Mouse (Mus musculus): ENCODE results near the gene Tom1l2.

Tom1l2 gene

DNA sequence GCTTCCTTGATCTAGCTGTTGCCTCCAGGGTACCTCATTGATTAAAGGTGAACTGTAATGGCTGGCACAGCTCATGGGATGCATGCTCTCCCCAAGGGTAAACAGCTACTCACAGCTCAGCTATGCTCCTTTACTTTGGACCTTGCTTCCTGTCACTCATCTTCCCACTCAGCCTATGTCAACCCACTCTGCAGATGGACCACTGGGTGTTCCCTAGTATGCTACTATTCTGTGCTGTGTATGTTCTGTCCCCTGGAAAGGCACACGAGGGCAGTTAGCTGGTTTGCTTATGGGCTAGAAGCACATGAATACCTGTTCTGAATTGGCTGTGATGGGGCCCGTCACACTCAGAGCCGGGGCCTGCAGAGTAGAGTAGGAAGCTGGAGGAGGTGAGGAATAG lies 92.0 kb downstream of the Tom1l2 start:
- no peak for DNase-seq

DNA sequence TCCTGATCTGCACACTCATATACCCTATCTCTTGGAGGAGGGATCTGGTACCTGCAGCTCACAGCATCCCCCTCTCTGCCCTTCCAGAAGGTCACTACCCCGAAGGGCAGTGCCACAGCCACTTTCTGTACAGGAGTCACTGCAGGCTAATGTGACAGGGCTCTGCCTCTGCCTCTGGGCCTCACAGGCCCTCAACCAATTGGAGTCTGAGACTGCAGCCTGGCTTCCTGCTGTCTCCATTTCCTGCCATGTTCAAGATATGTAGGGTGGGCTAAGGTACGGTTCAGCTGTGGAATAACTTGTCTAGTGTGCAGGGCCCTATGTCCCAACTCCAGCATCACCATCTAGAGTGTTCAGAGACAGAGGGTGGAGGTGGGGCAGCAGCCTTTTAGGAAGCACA lies 95.0 kb downstream of the Tom1l2 start:
- DNase-seq = no peak

DNA sequence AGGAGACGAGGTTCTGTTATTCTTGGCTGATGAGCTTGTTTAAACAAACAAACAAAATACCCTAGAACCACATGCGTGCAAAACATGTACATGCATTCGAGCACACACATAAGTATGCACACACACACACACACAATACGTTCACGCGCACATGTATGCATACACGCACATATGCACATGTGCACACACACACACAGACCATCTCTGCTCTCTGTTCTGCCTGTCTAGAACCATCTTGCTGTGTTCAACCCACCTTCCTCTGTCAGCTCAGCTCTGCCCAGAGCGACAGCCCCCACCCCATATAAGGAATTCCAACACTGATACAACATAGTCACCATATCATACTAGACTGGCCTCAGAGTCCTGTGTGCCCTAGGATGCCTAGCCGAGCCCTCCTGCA lies 96.0 kb downstream of the Tom1l2 start:
- DNase-seq = no peak

DNA sequence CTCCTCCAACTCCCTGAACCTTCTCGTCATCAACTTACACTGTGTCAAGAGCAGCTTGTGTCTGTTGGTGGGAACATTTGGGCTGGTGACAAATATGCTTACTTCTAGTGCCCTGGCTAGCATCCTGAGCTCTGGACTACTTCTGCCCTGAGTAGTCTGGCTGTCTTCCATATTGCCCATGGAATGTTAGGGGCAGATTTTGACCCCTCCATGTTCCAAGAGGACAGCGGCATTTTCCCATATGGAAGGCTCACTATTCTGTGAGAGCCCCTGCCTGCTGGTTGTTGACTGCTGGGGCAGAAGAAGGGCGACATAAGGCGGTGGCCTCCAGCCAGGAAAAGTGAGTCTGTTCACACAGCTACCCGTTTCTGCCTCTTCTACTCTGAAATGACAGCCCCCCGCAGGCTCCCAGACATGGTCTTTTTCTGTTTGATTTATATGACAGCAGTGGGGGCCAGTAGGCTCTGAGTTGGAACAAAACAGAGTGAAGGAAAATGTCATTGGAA lies 96.5 kb downstream of the Tom1l2 start:
- peak; percentile 43 to 44 for DNase-seq

DNA sequence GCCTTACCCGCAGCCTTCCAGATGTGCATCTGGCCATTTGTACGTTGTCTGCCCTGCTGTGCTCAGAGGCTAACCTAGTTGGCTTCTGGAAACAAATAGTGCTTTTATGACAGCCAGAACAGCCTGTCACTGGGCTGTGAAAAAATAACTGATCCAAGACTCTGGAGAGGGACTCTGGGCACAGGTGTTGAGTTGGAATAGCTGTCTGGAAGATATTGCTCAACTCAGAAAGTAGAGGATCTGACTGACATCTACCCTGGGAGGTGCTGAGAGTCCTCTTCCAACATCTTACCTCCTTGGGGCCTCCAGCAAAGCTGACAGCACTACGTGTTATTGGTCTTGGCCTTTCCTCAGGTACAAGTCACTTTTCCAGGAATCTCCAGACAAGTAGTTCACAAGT lies 97.1 kb downstream of the Tom1l2 start:
- DNase-seq = no peak

DNA sequence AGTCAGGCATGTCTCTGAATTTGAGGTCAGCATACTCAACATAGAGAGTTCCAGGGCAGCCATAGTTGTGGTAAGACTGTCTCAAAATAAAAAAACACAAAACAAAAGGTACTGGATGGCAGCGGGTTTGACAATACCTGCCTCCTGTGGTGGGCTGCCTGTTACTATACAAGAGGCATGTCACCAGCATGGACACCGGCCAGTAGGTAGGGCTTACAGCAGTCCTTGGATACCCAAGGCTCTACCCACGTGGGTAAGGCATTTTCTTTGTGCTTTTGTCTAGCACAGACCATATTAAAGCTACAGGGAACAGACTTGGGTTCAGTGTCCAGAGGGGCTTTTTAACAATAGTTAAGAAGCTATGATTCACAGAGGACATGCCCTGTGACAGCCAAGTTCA lies 97.5 kb downstream of the Tom1l2 start:
- no peak for DNase-seq

DNA sequence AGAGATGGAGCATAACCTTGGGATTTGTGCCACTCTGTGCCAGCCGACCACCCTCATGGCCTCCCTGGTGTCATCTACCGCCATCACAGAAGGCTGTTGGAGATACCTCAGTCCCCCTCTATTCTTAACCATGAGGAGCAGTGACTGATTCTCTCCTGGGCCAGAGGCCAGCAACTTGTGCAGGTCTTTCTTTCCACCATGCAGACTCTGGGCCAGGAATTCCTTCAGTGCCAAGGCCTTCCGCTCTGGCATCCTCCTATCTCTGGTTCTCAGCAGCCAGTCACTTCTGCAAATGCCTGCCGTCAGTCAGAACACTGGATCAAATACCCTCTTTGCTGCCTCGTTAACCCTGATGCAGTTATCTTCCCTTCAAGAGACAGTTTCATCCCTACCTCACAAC lies 98.4 kb downstream of the Tom1l2 start:
- no peak for DNase-seq

DNA sequence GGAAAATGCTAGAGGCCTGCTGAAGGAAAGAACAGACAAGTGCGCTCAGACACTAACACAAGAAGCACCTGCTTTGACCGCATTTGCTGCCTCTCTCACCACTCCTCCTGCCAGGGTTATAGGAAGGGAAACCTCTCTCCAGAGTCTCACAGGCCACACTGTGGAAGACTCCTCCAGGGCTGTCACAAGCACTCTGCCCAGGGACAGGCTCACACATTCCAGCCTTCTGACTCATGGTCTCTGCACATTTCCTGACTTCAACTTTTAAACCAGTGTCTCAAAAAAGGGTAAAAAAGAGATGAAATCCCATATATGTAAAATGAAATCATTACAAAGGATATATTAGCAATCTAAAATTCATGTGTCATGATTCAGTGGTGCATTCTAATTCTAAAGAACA lies 99.2 kb downstream of the Tom1l2 start:
- DNase-seq = no peak

DNA sequence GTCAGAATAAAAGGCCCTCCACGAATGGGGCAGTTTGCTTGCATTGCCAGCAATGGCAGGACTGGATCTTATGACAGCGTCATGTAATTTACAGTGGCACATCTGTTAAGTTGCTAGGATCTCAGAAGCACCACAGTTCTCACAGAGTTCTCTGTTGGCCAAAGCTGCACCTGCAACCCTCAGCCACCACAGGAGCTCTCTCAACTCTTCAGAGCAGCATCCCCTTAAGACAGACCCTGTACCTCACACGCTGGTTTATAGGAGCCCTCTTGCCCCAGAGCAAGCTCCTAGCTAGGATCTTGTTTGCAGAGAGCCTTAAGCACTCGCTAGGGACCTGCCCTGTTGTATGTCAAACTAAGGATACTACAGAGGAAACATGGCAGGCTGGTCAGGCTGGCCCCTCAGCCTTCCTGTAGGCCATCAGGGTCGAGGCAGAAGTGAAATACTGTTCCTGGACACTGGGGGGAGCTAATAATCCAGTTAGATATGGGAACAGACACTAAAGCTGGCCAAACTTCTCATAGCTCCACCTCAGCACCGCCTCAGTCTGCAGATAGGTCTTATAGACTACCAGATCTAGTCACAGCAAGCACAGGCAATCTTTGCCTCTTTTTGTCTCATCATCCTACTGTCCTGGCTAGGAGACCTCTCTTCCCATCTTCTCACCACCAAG lies 101.6 kb downstream of the Tom1l2 start:
- DNase-seq = peak; percentile 59 to 68

DNA sequence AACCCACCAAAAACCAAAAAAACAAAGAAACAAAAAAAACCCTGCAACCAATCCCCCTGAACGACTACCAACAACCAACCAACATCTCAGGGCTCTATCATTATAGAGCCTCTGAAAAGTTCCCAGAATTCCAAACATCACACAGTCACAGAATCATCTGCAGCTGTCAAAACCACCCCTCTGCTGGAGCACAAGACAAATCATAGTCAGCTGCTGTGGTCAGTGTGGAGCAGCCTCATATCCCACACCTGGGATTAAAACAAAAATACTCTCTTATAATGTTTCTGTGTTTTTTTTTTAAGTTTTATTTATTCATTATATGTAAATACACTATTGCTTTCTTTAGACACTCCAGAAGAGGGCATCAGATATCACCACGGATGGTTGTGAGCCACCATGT lies 102.8 kb downstream of the Tom1l2 start:
- DNase-seq = no peak

DNA sequence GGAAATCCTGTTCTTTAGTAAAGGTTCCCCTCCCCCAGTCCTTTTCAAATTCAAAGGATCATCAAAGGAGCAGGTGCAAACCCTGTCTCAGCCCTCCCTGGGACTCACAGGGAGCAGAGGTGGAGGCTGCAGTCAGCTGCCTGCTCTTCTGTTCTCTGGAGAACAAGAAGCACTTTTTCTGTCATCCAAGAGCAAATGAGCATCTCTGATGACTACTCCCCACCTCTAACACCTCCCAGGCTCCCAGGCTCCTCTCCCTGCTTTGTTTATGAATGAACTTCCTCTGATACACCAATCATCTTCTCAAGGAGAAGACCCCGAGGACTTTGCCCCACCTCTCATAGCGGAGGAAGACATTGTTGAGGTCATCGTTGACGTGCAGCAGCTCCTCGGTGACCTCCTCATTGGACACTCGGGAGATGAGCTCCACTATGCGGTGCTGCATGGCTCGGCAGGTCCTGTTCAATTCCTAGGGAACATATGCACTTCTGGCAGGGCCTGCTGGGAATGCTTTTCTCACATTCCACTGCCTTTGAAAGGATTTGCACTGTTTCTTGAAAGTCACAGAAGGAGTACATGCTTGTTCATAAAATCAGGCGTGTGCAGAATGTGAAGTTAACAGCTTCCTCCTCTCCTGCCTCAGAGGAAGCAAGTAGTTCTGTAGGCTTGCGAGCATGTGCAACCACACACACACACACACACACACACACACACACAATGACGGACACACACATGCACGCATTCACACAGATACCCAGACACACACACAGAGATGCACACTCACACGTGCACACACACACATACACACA lies 103.9 kb downstream of the Tom1l2 start:
- DNase-seq = no peak

DNA sequence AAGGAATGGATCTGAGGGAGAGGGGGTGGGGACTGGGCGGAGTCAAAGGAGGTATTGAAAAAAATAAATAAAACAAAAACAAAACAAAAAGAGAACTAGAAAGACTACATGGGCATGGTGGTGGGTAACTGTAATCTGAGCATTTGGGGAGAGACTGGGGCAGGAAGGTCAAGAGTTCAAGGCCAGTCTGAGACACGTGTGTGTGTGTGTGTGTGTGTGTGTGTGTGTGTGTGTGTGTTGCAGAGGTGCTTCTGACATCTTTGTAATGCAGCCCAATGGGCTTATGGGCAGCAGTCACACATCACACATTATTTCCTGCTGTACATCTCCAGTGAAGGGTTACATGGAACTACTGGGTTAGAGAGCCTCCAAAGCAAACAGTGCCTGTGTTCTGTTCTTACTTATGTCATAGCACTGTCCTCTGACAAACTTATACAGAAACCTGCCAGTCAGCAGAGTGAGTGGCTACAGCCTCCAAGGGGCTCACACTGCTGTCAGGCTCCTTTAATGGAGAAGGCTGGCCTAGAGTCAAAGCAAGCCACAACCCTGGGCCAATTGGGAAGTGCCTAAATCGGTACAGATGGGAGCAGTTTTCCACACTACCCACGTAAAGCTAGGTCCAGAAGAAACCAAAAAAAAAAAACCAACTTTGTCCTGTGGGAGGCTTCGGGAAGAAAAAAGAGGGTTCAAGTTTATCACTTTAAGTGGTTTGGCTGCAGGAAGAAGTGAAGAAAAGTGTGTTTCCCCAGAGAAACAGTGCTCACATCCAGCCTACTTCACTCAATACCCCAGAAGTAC lies 104.8 kb downstream of the Tom1l2 start:
- no peak for DNase-seq

DNA sequence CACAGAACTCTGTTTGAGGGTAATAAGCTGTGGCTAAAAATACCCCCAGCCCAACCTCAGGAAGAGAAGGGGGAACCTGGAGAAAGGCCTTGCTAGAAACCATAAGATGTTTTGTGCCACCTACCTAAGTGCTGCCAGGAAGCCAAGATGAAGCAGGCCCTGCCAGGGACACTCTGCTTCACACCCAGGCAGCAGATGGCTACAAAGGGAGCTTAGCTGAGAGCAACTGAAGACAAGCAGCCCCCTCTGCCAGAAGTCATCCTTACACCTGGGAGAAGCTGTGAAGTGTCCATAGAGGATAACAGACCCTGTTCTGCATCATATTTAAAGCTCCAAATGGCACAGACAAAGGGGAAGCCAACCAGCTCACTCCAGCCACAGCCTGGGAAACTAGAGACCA lies 106.6 kb downstream of the Tom1l2 start:
- DNase-seq = no peak

DNA sequence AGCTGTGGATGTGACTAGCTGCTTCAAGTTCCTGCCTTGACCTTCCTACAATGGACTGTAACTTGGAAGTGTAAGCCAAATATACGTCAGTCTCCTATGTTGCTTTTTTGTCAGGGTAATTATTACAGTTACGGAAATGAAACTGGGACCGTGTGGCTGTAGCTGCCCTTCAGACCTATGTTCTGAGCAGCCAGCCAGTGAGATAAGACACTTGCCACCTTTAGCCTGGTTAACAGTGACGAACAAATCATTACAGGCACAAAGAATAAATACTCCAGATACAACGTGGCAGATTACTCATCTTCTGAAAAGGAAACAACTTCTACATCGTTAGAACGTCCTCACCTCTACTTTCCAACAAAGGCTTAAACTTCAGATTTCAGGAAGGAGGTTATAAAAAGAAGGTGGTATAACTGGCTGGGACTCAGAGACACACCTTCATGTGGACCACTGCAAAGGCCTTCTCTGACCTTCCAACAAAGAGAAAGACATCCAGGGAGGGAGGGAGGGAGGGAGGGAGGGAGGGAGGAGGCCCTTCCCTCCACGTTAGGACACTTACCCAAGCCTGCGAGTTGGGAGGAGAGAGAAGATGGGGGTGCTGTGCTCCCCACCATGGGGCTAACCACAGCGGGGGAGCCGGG lies 108.1 kb downstream of the Tom1l2 start:
- no peak for DNase-seq

DNA sequence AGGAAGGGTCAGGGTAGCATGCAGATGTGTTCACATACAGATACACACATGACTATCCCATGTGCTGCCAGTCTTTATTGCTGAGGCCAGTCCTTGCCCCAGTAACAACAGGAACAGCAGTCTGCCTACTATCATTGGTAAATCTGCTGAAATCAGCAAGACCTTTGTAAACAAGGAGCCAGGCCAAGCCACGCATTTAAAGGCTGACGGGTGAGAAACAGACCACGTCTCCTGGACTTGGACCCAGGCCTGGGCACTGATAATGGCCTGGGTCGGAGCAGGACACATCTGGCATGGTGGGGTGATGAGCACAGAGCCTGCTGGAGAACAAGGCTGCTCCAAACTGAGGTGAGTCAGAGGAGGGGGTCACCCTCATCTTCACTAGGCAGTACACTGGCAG lies 112.2 kb downstream of the Tom1l2 start:
- DNase-seq = no peak

DNA sequence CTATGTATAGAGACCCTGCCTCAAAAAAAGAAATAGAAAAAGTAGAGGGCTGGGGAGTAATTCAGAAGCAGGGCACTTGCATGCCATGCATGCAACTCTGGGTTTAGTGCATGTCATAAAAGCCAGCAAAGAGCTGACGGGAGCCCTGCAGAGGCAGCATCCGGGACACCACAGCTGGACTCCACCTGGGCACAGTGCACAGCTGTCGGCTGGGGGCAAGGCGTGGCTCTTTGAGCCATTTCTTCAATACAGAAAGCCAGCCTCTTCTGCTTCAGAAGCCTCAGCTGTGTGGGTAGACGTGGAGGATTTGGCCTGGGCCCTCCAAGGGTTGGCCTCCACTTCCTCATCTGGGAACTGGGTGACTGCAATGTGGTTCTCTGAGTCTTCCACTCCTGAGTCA lies 117.4 kb downstream of the Tom1l2 start:
- no peak for DNase-seq

DNA sequence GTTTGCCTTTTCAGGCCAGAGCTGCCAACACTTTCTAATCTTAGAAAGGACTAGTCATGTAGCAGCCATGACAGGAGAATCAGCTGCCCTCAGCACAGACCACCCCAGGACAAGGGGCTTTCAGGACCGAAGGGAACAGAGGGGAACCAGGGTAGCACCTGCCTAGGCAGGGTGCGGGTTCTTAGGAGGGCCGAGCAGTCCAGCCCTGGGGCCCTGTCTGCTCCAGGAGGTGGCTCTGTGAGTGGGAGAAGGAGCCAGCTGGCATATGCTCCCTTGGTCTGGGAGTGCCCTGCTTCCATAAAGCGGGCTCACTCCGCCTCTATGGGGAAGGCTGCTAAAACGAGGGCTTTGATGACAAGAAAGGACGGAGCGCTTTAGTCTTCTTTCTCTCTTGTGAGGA lies 119.5 kb downstream of the Tom1l2 start:
- no peak for DNase-seq

DNA sequence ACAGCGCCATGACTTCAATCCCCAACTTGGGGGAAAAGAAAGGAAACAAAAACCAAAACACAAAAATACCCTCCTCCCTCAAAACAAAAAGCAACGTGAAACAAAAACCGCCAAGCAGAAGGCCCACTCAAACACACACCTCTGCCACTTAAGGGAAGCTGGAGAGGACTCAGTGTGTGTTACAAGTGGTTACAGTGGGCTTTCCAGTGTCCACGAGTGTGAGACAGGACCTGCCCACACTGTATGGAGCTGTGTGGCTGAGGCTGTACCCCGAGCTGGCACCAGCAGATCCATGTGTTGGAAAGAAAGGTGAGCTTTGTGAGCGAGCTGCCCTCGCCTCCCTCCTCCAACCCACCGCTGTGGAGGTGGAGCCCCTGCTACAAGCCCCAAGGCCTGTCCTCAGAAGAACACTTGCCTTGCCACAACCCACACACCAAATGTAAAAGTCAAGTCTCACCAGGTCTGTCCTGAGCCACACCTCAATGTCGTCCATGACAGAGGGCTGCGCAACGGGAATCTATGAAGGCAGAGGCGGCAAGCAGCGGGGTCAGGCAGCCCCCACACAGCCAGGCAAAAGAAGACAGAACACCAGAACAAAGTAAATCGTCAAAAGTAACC lies 120.2 kb downstream of the Tom1l2 start:
- DNase-seq = no peak

DNA sequence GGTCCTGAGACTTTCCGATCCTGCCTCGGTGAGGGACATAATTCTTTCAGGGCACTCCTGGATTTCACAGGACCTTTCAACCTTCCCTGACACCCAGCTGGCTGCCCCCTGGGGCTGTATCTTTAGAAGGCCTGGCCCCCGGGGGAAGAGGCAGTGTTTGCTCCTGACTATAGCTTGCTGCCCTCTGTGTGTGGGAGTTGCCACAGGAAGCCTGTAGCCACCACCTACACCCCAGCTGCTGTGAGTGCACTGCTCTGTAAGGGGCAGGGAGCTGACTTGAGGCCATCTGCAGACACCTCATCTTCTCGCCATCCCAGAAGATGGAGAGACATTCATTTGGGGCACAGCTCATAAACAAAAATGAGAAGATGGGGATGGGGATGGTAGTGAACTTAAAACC lies 120.8 kb downstream of the Tom1l2 start:
- no peak for DNase-seq

DNA sequence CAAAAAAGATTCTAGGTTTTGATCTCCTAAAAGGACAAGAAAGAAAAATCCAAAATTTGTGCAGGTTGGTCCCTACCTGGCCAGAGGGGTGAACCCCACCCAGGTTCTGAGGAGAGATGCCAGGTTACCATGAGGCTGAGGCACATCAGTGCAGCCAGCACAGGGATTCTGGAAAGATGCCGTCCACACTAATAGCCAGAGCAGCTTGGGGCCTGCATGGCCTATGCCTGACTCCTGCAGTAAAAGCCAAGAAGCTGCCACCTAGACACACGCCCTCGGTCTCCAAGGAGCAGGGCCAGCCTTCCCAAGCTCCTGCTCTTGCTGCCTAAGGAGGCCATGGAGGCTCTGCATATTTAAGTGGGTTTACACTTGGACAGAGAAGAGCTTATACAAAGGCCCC lies 121.4 kb downstream of the Tom1l2 start:
- no peak for DNase-seq

DNA sequence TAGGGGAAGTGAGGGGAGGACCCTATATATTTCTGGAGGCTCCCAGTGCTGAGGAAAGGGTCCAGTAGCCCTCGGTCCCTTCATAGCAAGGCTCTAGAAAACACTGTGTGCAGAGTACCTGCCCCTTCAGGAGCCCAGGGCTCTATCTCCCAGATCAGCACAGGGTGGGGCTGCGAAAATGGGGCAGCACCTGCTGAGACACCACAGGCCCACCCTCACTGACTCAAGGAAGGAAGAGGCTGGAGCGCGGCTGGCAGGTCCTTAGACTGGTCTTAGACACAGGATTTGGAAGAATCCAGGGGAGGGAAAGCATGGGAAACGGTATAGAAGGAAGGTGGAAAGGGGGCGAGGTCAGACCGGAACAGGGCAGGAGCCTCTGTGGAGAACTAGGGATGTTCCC lies 122.2 kb downstream of the Tom1l2 start:
- DNase-seq = no peak

DNA sequence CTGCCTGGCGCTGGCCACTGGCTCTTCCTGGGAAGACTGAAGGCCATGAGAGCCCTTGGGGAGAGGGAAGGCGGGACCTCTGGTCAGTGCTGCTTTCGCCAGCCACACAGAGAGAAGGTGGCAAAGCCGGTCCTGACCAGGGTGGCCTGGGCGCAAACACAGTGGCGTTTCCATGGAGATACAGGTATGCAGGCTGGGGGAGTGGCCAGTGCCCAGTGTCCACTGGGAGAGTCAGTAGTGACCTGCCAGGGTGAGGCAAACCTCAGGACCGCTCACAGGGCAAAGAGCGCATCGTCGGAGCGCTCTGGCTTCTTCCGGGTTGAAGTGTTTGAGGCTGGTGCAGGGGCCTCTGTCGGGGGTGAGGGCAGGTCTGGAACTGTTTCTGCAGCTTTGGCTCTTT lies 122.9 kb downstream of the Tom1l2 start:
- DNase-seq = peak; percentile 49 to 69

DNA sequence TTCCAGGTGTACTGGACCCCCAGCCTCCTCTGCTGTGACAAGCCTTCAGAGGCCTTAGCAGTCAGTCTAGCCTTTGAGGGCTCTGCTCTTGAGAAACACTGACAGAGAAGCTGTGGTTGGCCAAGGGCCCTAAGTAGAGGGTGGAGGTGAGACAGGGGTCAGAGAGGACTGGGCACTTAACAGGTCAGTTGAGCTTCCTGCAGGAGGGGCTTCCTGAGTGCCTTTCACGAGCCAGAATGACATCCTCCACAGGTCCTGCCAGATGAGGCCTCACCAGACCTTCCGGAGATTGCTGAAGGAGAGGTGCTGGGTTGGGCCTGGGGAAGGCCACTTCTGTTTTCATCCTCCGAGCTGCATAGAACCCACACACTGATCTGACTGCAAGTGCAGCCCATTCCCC lies 124.2 kb downstream of the Tom1l2 start:
- DNase-seq = no peak

All from kidney, postnatal 4 days (tissue).